Mouse (Mus musculus) cortical plate, adult 2 months (tissue): ENCODE data around the gene Engase.

Source experiments
- CTCF ChIP-seq: fragments of 200-500 bp; IDR thresholded peaks from 2 replicates; pipeline ENCODE4 v1.5.1; 2011; ENCODE audit warnings: mild to moderate bottlenecking, control low read depth, low read length; ENCODE audit not compliant: insufficient read depth; ENCODE audit errors: extremely low read depth
- POLR2A ChIP-seq: fragments of 200-500 bp; IDR thresholded peaks from 2 replicates; pipeline ENCODE4 v1.6.1; 2011; ENCODE audit warnings: mild to moderate bottlenecking, low read length, control low read depth; ENCODE audit not compliant: insufficient read depth; ENCODE audit errors: extremely low read depth

DNA sequence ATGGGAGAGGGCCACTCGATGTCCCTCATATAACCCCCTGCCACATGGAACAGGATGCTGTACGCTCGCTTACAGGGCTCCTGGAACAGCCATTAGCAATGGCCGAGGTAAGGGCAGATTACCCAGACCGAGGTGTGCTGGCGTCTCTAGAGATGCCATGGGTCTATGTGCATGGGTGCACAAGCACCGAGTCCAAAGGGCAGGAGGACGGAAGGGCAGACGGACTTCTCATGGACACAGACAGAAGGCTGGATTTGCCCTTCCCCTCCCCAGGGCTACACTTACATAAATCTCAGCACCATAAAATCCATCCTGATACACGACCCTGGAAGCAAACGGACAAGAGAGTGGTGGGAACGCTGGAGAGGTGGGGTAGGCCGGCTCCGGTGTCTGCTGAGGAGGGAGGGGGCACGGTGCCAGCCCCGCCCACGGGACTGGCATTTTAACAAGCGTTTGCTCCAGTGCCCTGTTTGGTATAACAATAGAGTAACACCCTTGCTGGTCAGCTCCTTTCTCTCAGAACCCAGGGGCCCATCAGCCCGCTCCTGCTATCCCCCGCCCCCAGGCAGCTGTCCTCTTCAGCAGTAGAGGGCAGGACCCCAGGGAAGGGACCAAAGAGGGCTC, 19.5 kb downstream of the Engase start:
- TF ChIP-seq POLR2A (no peak), CTCF (no peak)
